Mouse (Mus musculus) induced T-regulatory cell, adult 2 months (primary cell): ENCODE measurements around the gene Gm16223.

ENCODE experiments used
- DNase-seq: peaks from one replicate; pipeline ENCODE4 v3.0.0-alpha.2; 2012; ENCODE audit warnings: low read depth

Gene Gm16223

GRCm38 (mm10) chr5:42224840-42225239 is 157.1 kb downstream of the Gm16223 start:
- no peak for DNase-seq

GRCm38 (mm10) chr5:42228631-42229030 is 160.9 kb downstream of the Gm16223 start:
- DNase-seq = no peak

GRCm38 (mm10) chr5:42239291-42239690 is 171.5 kb downstream of the Gm16223 start:
- no peak for DNase-seq

GRCm38 (mm10) chr5:42239806-42240205 is 172.0 kb downstream of the Gm16223 start:
- no peak for DNase-seq

GRCm38 (mm10) chr5:42250376-42250775 is 182.6 kb downstream of the Gm16223 start:
- DNase-seq = no peak
